In the genomic region with DNA sequence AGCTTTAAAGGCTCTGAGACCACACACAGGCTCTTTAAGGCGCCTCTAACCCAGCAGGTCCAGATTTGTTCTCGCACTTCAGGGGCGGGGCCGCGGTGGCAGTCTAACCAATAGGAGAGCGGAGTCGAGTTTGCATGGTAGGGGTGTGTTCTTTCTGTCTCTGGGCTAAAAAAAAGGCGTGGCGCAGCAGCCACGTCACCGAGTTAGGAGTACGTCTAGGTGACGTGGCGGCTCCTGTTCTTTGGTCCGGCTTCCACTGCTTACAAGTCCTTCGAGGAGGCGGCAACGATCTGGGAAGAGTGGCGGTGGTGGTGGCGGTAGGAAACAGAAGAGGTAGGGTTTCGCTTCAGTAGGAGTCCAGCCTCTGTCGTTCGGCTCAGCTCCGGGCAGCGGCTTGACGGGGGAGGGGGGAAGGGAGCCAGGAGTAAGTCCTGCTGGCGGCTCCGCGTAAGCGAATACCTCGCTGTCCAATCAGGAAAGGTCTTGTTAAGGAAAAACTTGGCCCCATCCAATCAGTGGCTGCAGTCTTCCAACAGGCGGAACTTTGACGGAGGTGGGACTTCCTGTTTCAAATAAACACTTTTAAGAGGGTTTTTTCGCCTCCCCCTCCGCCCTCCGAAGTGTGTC, we compare ENCODE assay signal across 8 mouse cellular contexts. TPM values are rescaled to one million over a fixed set of nuclear protein-coding genes. Genes with fewer than 3 reads are reported as not detected.
DNase-seq lines count a peak whose midpoint lies in the region; ATAC-seq and TF ChIP-seq lines count a peak whose summit lies in the region.

A gene (plus strand): TSS at position 171 of the 627 bp plus-strand sequence.

- TF ChIP-seq CTCF in E14TG2a.4 (conservative IDR thresholded peaks at IDR 0.05; ENCODE audit: low read length), result no peak
- TF ChIP-seq CTCF in heart, postnatal 0 days (IDR thresholded peaks at IDR 0.05; ENCODE audit: low read depth), result no peak
- 0 out of 2 replicates have a peak, but pooled peaks have one; percentile 1 for TF ChIP-seq CTCF in testis, adult 2 months (IDR thresholded peaks at IDR 0.05; ENCODE audit: control insufficient read depth, insufficient read depth, insufficient replicate concordance, low read depth, low read length)

- peak within 1 kb of the TSS; percentile 90 for H3K27ac ChIP-seq in forebrain, embryonic 12.5 days
- H3K27ac ChIP-seq in heart, postnatal 0 days (ENCODE audit: low read depth), result peak within 1 kb of the TSS; percentile 97
- peak within 1 kb of the TSS; percentile 95 for H3K27ac ChIP-seq in liver, embryonic 16.5 days (ENCODE audit: low read length)
- peak within 1 kb of the TSS; percentile 94 for H3K27ac ChIP-seq in neural tube, embryonic 13.5 days (replicated peaks)
- H3K27ac ChIP-seq in testis, adult 2 months (ENCODE audit: control insufficient read depth, insufficient read depth, low read depth, low read length), result peak within 1 kb of the TSS; percentile 100

- H3K27me3 ChIP-seq in E14TG2a.4 (ENCODE audit: insufficient read depth, low read length), result no peaks in the 10 kb centered on the region
- H3K27me3 ChIP-seq in forebrain, embryonic 12.5 days, result no peaks in the 10 kb centered on the region
- no peaks in the 10 kb centered on the region for H3K27me3 ChIP-seq in heart, postnatal 0 days (ENCODE audit: control insufficient read depth, insufficient read depth, low read length)
- no peaks in the 10 kb centered on the region for H3K27me3 ChIP-seq in liver, embryonic 16.5 days (ENCODE audit: control insufficient read depth, insufficient read depth, low read depth, low read length)
- no peaks in the 10 kb centered on the region for H3K27me3 ChIP-seq in neural tube, embryonic 13.5 days
- no peaks in the 10 kb centered on the region for H3K27me3 ChIP-seq in testis, adult 2 months (ENCODE audit: control insufficient read depth, insufficient read depth, low read length)

- peak; percentile 82; the same call in 1 of the 2 replicates for TF ChIP-seq EP300 in heart, postnatal 0 days (IDR thresholded peaks at IDR 0.05; ENCODE audit: low read depth)

- peaks cover 80% of the 10 kb centered on the region for H3K36me3 ChIP-seq in E14TG2a.4 (ENCODE audit: insufficient read depth, low read length)
- peaks cover 69% of the 10 kb centered on the region for H3K36me3 ChIP-seq in forebrain, embryonic 12.5 days (replicated peaks)
- H3K36me3 ChIP-seq in heart, postnatal 0 days (replicated peaks; ENCODE audit: control insufficient read depth, insufficient read depth, low read length), result peaks cover 62% of the 10 kb centered on the region
- H3K36me3 ChIP-seq in liver, embryonic 16.5 days (ENCODE audit: control insufficient read depth, insufficient read depth), result peaks cover 37% of the 10 kb centered on the region
- H3K36me3 ChIP-seq in neural tube, embryonic 13.5 days, result peaks cover 69% of the 10 kb centered on the region
- no peaks in the 10 kb centered on the region; the same call in 1 of the 2 replicates for H3K36me3 ChIP-seq in testis, adult 2 months (ENCODE audit: control insufficient read depth, insufficient read depth, low read length)

- peak within 1 kb of the TSS; percentile 88 for H3K9ac ChIP-seq in forebrain, embryonic 12.5 days
- peak within 1 kb of the TSS; percentile 89 for H3K9ac ChIP-seq in heart, postnatal 0 days (replicated peaks; ENCODE audit: low read depth, low read length)
- H3K9ac ChIP-seq in liver, embryonic 16.5 days (ENCODE audit: low read depth, low read length), result peak within 1 kb of the TSS; percentile 94
- H3K9ac ChIP-seq in neural tube, embryonic 13.5 days, result peak within 1 kb of the TSS; percentile 88

- ATAC-seq in forebrain, embryonic 12.5 days (ENCODE audit: low FRiP score), result peak; percentile 98
- ATAC-seq in heart, postnatal 0 days (ENCODE audit: insufficient read depth, low read depth), result peak; percentile 97
- ATAC-seq in liver, embryonic 16.5 days (ENCODE audit: low read depth), result peak; percentile 97
- peak; percentile 98 for ATAC-seq in neural tube, embryonic 13.5 days (ENCODE audit: low read depth)

- under 1% methylated on average over 36 of the region's 36 CpGs for WGBS in forebrain, embryonic 12.5 days
- under 1% methylated on average over 36 of the region's 36 CpGs for WGBS in heart, postnatal 0 days
- WGBS in liver, embryonic 16.5 days (ENCODE audit: insufficient replicate concordance), result under 1% methylated on average over 36 of the region's 36 CpGs
- WGBS in neural tube, embryonic 13.5 days, result under 1% methylated on average over 36 of the region's 36 CpGs

- peak within 1 kb of the TSS; percentile 92 for H3K4me2 ChIP-seq in forebrain, embryonic 12.5 days
- H3K4me2 ChIP-seq in heart, postnatal 0 days (ENCODE audit: low read depth, low read length), result peak within 1 kb of the TSS; percentile 93
- peak within 1 kb of the TSS; percentile 90 for H3K4me2 ChIP-seq in liver, embryonic 16.5 days (ENCODE audit: low read depth, low read length)
- peak within 1 kb of the TSS; percentile 80 for H3K4me2 ChIP-seq in neural tube, embryonic 13.5 days

- peaks cover 59% of the 10 kb centered on the region for H3K4me1 ChIP-seq in E14TG2a.4 (replicated peaks; ENCODE audit: low read depth, low read length)
- peaks cover 30% of the 10 kb centered on the region for H3K4me1 ChIP-seq in forebrain, embryonic 12.5 days
- H3K4me1 ChIP-seq in heart, postnatal 0 days (ENCODE audit: control insufficient read depth, insufficient read depth), result peaks cover 12% of the 10 kb centered on the region
- H3K4me1 ChIP-seq in liver, embryonic 16.5 days (ENCODE audit: control insufficient read depth, low read depth, low read length), result peaks cover 16% of the 10 kb centered on the region
- peaks cover 32% of the 10 kb centered on the region for H3K4me1 ChIP-seq in neural tube, embryonic 13.5 days (replicated peaks)
- H3K4me1 ChIP-seq in testis, adult 2 months (ENCODE audit: control insufficient read depth, insufficient read depth, low read length), result peaks cover 10% of the 10 kb centered on the region

- no peaks in the 10 kb centered on the region for H3K9me3 ChIP-seq in E14TG2a.4 (ENCODE audit: low read length)
- no peaks in the 10 kb centered on the region for H3K9me3 ChIP-seq in forebrain, embryonic 12.5 days
- no peaks in the 10 kb centered on the region for H3K9me3 ChIP-seq in heart, postnatal 0 days (replicated peaks; ENCODE audit: control insufficient read depth, low read length)
- no peaks in the 10 kb centered on the region for H3K9me3 ChIP-seq in liver, embryonic 16.5 days (replicated peaks; ENCODE audit: control insufficient read depth, low read length)
- no peaks in the 10 kb centered on the region for H3K9me3 ChIP-seq in neural tube, embryonic 13.5 days

- TF ChIP-seq POLR2A in testis, adult 2 months (IDR thresholded peaks at IDR 0.05; ENCODE audit: control insufficient read depth, low read depth, low read length), result peak; percentile 70

- peak; percentile 98 for DNase-seq in c-Kit-positive CD71-positive TER-119-positive erythroid progenitor cells, embryonic 14.5 days (ENCODE audit: low spot score)
- peak; percentile 99 for DNase-seq in heart, postnatal 0 days (ENCODE audit: low spot score)
- peak; percentile 96 to 98 for DNase-seq in kidney, postnatal 4 days

- peak within 1 kb of the TSS; percentile 93 for H3K4me3 ChIP-seq in E14TG2a.4 (replicated peaks; ENCODE audit: low read length)
- H3K4me3 ChIP-seq in forebrain, embryonic 12.5 days (replicated peaks), result peak within 1 kb of the TSS; percentile 79
- H3K4me3 ChIP-seq in heart, postnatal 0 days (ENCODE audit: low read depth, low read length), result peak within 1 kb of the TSS; percentile 85
- peak within 1 kb of the TSS; percentile 87 for H3K4me3 ChIP-seq in liver, embryonic 16.5 days (ENCODE audit: low read depth, low read length)
- H3K4me3 ChIP-seq in neural tube, embryonic 13.5 days, result peak within 1 kb of the TSS; percentile 72
- peak within 1 kb of the TSS; percentile 99 for H3K4me3 ChIP-seq in testis, adult 2 months (ENCODE audit: control insufficient read depth, low read depth, low read length)

RNA-seq across cellular contexts. Expression of the gene that starts here (rescaled TPM):
- polyA plus RNA-seq in forebrain, embryonic 12.5 days (2016; fragmentation: Nextera tagmentation; extraction: Ambion mirVana), result 108 and 114 TPM in 2 replicates
- 104 and 105 TPM in 2 replicates for total RNA-seq in heart, postnatal 0 days (2014; rRNA removed; ENCODE audit: low replicate concordance)
- polyA plus RNA-seq in heart, postnatal 0 days (2015; fragmentation: Nextera tagmentation; extraction: Ambion mirVana), result 57.0 and 63.6 TPM in 2 replicates
- polyA plus RNA-seq in liver, embryonic 16.5 days (2015; fragmentation: Nextera tagmentation; extraction: Ambion mirVana), result 57.8 and 59.8 TPM in 2 replicates
- 124 and 127 TPM in 2 replicates for polyA plus RNA-seq in neural tube, embryonic 13.5 days (2015; fragmentation: Nextera tagmentation; extraction: Ambion mirVana)
- polyA plus RNA-seq in testis, adult 2 months (2012; rRNA removed), result 61.5 and 62.8 TPM in 2 replicates

Comparison
In these comparisons a context has a peak if more than half of its experiments do, and no peak if none do; other contexts are left out.
1. Peak in every context shown above with its lines: DNase-seq, ATAC-seq, H3K4me3 ChIP-seq and H3K27ac ChIP-seq.